Mouse (Mus musculus): ENCODE data around the gene Ahnak2.

DNA sequence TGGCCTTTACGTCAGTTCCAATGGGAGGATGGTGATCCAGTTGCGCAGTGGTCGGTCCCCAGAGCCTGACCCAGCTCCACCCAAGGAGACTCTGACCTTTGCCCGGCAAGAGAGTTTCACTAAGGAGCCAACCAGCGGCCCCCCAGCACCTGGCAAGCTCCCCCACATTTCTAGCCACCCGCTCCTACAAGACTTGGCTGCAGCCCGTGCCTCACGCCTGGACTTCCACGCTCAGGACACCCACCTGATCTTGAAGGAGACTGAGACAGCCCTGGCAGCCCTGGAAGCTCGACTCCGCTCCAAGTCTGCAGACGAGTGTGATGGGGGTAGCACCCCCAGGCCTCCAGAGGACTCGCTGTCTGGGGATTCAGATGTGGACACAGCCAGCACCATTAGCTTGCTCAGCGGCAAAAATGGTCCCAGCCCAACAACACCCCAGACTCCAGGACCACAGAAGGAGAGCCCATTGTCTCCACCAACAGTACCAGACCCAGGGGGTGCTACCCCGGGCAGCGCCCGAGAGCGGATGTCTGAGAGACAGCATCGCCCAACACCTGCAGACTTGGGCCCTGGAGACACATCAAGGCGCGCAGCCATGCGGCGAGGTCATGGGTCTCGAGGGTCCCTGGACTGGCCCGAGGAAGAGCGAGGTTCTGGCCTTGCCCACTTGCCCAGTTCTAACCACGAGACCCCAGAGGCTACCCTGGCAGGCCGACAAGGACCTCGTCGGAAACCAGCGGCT lies 64.0 kb downstream of the Ahnak2 start:
- no peak for TF ChIP-seq CTCF (IDR thresholded peaks at IDR 0.05; ENCODE audit: low read depth)
- TF ChIP-seq EP300 (IDR thresholded peaks at IDR 0.05; ENCODE audit: low read depth), result no peak

Data from heart, postnatal 0 days (tissue).